23 mouse cellular contexts compared by ENCODE assay signal in the genomic region with DNA sequence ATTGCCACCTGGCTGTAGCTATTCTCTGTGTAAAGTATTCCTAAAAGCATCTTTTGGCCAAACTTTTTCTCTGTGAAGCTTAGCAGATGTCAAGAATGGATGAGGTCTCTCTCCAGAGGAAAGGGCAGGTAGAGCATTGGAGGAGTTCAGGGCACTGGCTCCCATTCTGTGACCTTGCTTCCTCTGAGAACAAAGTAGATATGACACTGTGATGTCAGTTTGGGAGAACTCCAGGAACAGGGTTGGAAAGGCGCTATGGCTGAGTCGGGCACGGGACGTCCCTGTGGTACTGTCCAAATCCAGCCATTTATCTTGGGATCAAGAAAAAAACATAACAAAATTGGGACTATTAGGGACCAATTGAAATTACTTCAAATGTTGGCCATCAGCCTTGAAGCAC.
A peak's percentile ranks its signal among the peaks of the same experiment; 100 is the strongest.
DNase-seq lines count a peak whose midpoint lies in the region; TF ChIP-seq lines count a peak whose summit lies in the region.
"Had no signal": no experiment of that assay in that cellular context is flagged by ENCODE, and none has a peak within 500 bp of the region (broad histone marks: within the 10 kb centered on the region; RNA-seq: fewer than 3 reads in every experiment).

No protein-coding gene starts in this region.

- intact Hi-C loops in gastrocnemius, adult 2 months (cut with DNase I): no loop called here
- intact Hi-C loops in gastrocnemius, postnatal 36 days (cut with DNase I): no loop called here
- intact Hi-C loops in heart, postnatal 14 days (cut with DNase I): no loop called here

- no peaks in the 10 kb centered on the region for H3K27me3 ChIP-seq in heart, embryonic 10.5 days (ENCODE audit: insufficient read depth, poor library complexity, severe bottlenecking)
- H3K27me3 ChIP-seq: embryonic facial prominence, embryonic 13.5 days; forebrain, embryonic 15.5 days had no signal

- WGBS in heart, embryonic 10.5 days: 92% methylated on average over 4 of the region's 4 CpGs

- H3K9me3 ChIP-seq in heart, embryonic 10.5 days: no peaks in the 10 kb centered on the region
- H3K9me3 ChIP-seq: embryonic facial prominence, embryonic 10.5 days; embryonic facial prominence, embryonic 13.5 days; forebrain, embryonic 12.5 days; forebrain, embryonic 15.5 days had no signal

- H3K4me3 ChIP-seq in gastrocnemius, adult 2 months: no peak overlapping the region
- no peak overlapping the region for H3K4me3 ChIP-seq in heart, embryonic 10.5 days
- H3K4me3 ChIP-seq: embryonic facial prominence, embryonic 10.5 days; embryonic facial prominence, embryonic 13.5 days; erythroblast, embryonic 14.5 days; forebrain, embryonic 12.5 days; forebrain, embryonic 15.5 days had no signal

- no peak for TF ChIP-seq CTCF in gastrocnemius, adult 2 months (IDR thresholded peaks at IDR 0.05)

- H3K4me1 ChIP-seq in heart, embryonic 10.5 days: peaks cover 25% of the 10 kb centered on the region

- no peaks in the 10 kb centered on the region for H3K36me3 ChIP-seq in heart, embryonic 10.5 days
- H3K36me3 ChIP-seq: embryonic facial prominence, embryonic 10.5 days; embryonic facial prominence, embryonic 13.5 days; forebrain, embryonic 12.5 days; forebrain, embryonic 15.5 days had no signal

- peak; percentile 42 to 58 for DNase-seq in adrenal gland, adult (ENCODE audit: inconsistent age in 2 of 2, low spot score in 1 of 2)
- no peak for DNase-seq in adrenal gland, postnatal 25 days
- DNase-seq in gastrocnemius, adult 2 months: no peak
- DNase-seq in gastrocnemius, postnatal 36 days: no peak
- peak; percentile 9 for DNase-seq in heart, embryonic 10.5 days (ENCODE audit: low spot score)
- no peak for DNase-seq in heart, postnatal 14 days
- DNase-seq in testis, postnatal 14 days (ENCODE audit: low spot score): peak; percentile 9
- no peak for DNase-seq in testis, postnatal 10 days (ENCODE audit: low spot score)
- DNase-seq: cerebellum, adult 11-12 months; cerebellum, adult 8-10 months; cerebellum, postnatal 10 days; cerebellum, postnatal 36 days; embryo, embryonic 11 days; gastrocnemius, postnatal 10 days; heart, postnatal 4 days; kidney, adult 18-20 months had no signal

- peak overlapping the region; percentile 20; the same call in 1 of the 2 replicates for H3K27ac ChIP-seq in gastrocnemius, adult 2 months
- no peak overlapping the region for H3K27ac ChIP-seq in heart, embryonic 10.5 days
- H3K27ac ChIP-seq: embryonic facial prominence, embryonic 10.5 days; embryonic facial prominence, embryonic 13.5 days; forebrain, embryonic 12.5 days; forebrain, embryonic 15.5 days; hindbrain, embryonic 14.5 days; hindbrain, postnatal 0 days had no signal

Comparison
In these comparisons a context has a peak if more than half of its experiments do, and no peak if none do; other contexts are left out.
1. DNase-seq: peak in adrenal gland, adult (2 of 2), heart, embryonic 10.5 days (single experiment) and testis, postnatal 14 days (single experiment); none in adrenal gland, postnatal 25 days (single experiment), gastrocnemius, adult 2 months (single experiment), gastrocnemius, postnatal 36 days (0 of 2), heart, postnatal 14 days (0 of 2) and testis, postnatal 10 days (single experiment).